Mouse (Mus musculus) spleen, embryonic (tissue): ENCODE results near the gene Zbtb16.

ENCODE experiments used
- CTCF ChIA-PET: fragments of 350-600 bp; sonication (Branson Sonifier 250); formaldehyde crosslinking; loops from one replicate; lab custom pipeline; 2022; lab: Charles Lee

Zbtb16 gene

DNA sequence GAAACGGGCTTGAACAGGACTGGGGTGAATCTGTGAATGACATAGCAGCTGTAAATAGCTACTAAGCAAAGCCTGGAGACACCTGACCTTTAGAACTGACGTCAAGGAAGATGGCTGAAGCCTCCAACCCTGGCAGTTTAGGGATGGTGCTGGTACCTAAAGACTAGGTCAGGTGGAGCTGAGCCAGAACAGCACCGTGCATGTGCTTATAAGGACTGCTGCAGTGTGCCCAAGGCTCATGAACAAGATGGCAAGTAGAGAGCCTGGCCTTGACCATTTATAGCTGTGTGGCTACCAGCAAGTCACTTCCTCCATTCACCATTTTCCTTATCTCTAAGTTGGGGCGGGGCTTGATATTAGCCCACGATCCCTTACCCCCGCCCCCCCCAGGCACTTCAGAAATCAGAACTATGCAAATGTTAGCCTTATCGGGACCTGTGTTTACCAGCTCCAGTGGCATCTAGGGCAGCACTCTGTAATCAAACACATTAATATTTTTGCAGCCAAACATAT is 9.6 kb downstream of the Zbtb16 start:
- CTCF ChIA-PET: interaction anchor here (0.6 kb wide), 1 partner anchor 591 kb away, joined by 5 read pairs; no protein-coding TSS in a partner anchor

- CTCF ChIA-PET: interaction anchor here (0.6 kb wide), 1 partner anchor 17 kb away, joined by 4 read pairs; no protein-coding TSS in a partner anchor
Observed at GRCm38 (mm10) chr9:48824533-48825130, 11.4 kb downstream of the Zbtb16 start.

- CTCF ChIA-PET: no interaction called here
Observed at GRCm38 (mm10) chr9:48823851-48824250, 12.2 kb downstream of the Zbtb16 start.

DNA sequence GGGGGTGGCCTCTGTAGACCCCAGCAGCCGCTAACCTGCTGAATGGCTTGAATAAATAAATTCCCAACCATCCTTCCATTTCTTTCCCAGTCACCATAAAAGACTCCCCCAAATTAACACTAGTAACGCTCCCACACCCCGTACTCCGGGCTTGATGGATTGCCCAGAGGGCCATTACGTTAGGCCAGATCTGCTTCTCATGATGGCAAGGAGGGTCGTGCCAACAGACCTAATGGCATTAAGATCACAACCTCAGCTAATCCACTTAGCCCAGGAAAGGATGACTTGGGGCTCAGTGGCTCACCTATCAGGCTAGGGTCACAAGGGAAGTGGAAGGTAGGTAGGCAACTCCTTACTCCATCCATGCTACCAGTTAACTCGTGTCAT is 12.7 kb downstream of the Zbtb16 start:
- CTCF ChIA-PET: no interaction called here

DNA sequence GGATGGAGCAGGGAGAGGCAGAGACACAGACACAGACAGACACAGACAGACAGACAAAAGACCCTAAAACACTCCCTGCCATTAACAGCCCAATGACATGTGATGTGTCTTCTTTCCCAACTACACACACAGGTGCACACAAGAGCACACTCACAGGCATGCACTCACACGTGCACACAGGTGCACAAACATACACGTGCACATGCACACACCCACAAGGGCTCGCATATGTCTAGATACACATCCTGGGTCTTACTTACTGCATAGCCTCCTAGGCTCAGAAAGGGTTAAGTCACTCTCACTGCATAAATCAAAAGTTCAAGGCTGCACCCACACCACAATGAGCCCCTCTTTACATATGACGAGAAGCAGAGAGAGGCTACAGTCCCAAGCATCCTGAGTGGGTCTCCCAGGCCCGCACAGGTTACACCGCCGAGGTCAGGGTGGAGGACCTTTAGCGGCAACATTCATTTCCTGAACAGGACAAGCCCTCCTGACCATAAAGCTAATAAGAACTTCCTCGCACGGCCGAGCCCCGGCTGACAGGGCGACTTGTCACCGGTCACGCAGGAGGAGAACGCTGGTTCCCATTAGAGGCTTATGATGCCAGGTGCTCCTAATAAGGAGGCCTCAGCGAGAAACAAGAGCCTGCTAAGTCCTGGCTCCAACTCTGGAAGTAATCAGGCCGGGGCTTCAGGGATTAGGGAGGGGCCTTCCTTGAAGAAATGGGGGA is 13.3 kb downstream of the Zbtb16 start:
- CTCF ChIA-PET: no interaction called here

DNA sequence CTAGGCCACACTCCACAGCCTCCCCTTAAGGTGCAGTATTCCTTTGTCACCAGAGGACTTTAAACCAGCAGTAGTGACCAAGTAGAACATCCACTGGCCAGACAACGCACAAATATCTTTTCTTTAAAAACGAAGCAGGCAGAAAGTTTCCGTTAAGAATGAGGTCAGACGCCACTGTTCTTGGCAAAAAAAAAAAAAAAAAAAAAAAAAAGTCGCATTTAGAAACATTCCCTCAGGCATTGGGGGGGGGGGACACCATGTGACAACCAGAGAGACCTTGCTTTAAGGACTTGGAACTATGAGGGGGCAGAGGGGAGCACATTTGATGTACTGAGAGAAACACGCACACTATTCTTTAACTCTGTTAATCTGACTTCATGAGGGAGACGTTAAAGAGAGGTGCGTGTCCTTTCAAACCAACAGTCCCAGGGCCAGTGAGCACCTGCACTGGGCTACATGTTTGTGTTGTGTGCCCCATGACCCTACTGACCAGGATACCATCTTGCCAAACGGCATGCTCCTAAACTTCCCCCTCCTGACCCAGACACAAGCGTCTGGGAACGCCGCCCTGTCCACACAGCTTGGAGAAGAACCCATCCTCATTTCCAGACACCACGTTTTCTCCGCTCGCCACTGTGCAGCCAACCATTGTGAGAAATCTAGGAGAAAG is 14.0 kb downstream of the Zbtb16 start:
- CTCF ChIA-PET: no interaction called here

- CTCF ChIA-PET: no interaction called here
Observed at GRCm38 (mm10) chr9:48821431-48821830, 14.6 kb downstream of the Zbtb16 start.

GRCm38 (mm10) chr9:48820791-48821190 is 15.2 kb downstream of the Zbtb16 start:
- CTCF ChIA-PET: no interaction called here

- CTCF ChIA-PET: no interaction called here
Observed at GRCm38 (mm10) chr9:48819695-48820094, 16.3 kb downstream of the Zbtb16 start.

GRCm38 (mm10) chr9:48819137-48819536 is 16.9 kb downstream of the Zbtb16 start:
- CTCF ChIA-PET: no interaction called here

- CTCF ChIA-PET: no interaction called here
Observed at GRCm38 (mm10) chr9:48817907-48818306, 18.1 kb downstream of the Zbtb16 start.

DNA sequence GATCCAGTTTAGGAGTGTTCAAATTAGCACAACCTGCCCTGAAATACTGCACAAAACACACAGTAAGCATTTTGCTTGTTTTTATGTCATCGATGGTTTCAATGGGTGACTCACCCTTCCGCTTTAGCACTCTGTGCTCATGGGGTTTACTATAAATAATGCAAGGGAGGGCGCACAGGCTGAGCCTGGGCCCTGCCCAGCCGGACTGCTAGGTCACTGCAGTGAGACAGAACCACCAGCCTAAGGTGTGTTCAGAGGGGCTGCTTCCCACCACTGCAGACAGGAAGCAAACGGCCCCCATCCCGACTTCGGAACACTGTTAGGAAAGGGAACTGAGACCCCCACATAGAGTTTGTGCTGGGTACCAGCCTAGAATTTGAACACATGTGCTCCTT is 18.6 kb downstream of the Zbtb16 start:
- CTCF ChIA-PET: no interaction called here

DNA sequence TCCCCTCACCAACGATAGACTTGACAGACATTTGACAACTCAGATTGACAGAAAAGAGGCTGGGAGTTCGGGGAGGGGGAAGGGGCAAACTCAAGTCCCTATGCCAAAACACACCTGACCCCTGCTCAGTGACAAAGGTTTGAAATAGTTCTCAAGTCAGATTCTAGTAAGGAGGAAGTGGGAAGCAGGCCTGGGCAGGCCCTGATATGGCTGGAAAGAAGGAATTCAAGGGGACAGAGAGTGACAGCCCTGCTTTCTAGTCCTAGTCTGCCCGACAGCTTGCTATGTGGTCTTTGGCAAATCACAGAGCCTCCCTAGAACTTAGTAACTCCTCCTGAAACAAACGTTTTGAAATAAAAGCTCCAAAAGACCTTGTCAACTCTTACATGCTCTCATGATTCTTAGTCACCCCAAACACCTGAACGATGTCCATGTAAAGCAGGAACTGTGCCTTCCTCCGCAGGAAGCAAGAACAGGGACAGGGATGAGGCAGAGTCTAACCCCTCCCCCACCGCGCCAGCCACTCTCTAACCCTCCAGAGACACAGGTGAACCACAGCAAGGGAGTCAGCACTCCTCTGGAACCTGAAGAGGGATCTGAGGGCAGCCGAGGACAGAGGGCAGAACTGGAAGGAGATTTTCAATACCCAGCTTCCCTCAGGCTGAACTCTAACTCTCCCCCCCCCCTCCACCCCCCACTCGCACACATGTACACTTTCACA is 19.2 kb downstream of the Zbtb16 start:
- CTCF ChIA-PET: no interaction called here

DNA sequence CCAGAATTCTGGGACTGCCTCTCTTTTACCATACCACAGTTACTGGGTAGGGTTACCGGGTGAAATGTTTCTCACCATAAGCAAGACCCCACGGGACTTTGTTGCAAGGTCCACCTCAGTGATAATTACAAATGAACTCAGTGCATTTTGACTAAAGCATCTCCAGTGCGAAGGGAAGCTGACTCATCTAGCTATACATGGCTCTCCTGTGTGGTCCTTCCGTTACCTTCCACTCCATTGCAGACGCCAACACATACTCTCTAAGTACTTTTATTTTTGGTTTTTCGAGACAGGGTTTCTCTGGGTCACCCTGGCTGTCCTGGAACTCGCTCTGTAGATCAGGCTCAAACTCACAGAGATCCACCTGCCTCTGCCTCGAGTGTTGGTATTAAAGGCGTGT is 19.9 kb downstream of the Zbtb16 start:
- CTCF ChIA-PET: no interaction called here

DNA sequence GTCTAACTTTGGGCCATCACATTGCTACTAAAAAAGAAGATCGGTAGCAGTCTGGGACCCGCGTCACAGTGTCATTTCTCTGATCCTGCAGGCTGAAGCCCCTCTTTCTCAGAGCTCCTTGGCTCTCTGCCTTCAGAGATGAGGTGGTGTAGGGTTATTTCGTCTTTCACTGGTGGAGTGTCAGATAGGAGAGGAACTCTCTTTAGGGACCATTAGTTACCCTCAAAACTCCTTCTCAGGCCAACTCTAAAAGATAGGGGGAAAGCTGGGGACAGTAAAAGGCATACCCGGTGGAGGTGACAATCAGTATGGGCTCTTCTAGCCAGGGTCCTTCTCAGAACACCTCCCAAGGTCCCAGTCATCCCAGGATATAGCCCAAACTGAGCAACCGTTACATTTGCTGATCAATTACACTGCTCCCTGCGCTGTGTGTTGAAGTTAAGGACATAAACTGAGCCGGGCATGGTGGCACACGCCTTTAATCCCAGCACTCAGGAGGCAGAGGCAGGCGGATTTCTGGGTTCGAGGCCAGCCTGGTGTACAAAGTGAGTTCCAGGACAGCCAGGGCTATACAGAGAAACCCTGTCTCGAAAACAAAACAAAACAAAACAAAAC is 21.0 kb downstream of the Zbtb16 start:
- CTCF ChIA-PET: no interaction called here

GRCm38 (mm10) chr9:48813960-48814880 is 21.8 kb downstream of the Zbtb16 start:
- CTCF ChIA-PET: no interaction called here

- CTCF ChIA-PET: no interaction called here
Observed at GRCm38 (mm10) chr9:48812352-48812751, 23.7 kb downstream of the Zbtb16 start.

DNA sequence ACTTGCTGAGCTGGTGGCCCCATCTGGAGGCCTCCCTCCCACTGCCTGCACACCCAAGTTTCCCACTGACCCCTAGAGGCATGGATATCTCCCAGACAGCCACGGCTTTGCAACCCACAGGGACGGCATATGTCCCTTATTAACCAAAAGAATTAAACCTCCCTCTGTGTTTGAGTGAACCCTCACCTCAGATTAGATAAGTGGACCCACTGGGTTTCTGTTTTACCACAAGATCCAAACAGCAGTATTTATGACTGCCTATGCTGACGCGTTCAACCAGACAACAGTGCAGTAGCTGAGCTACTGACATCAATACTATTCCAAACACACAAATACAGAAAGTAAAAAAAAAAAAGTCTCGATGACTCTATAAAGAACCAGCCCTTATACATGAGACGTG is 29.4 kb downstream of the Zbtb16 start:
- CTCF ChIA-PET: interaction anchor here (0.7 kb wide), 1 partner anchor 11 kb away, joined by 9 read pairs; no protein-coding TSS in a partner anchor

DNA sequence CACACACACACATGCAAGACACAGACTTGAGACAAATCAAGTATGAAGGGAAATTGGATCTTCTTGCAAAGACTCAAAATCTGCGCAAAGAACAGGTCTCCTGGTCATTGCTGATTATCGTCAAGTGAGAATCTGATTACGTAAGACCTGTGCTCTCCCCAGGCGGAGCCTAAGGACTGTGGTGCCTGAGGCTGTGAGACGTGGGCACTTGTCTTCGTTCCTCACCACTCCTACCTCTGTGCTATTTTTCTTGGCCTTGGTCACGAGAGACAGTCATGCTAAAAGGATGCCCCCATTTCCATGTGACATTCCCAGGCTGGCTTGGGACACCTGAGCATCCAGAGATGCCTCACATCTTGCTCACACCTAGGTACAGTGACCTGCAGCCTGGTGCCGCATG is 30.2 kb downstream of the Zbtb16 start:
- CTCF ChIA-PET: no interaction called here

- CTCF ChIA-PET: no interaction called here
Observed at GRCm38 (mm10) chr9:48804509-48804908, 31.5 kb downstream of the Zbtb16 start.
